ENCODE assay signal across 20 mouse cellular contexts in genomic region chr4:44310429-44310828, GRCm38 (mm10). TPM values are rescaled to one million over a fixed set of nuclear protein-coding genes. Genes with fewer than 3 reads are reported as not detected.
DNase-seq lines count a peak whose midpoint lies in the region; ATAC-seq and TF ChIP-seq lines count a peak whose summit lies in the region.
"Had no signal": no experiment of that assay in that cellular context is flagged by ENCODE, and none has a peak within 500 bp of the region (broad histone marks: within the 10 kb centered on the region; RNA-seq: fewer than 3 reads in every experiment).

No protein-coding gene starts in this region.

- no peak for DNase-seq in kidney, postnatal 0 days (ENCODE audit: low spot score)
- no peak for DNase-seq in kidney, postnatal 25 days
- DNase-seq in retina, embryonic 14.5 days (ENCODE audit: low spot score), result peak; percentile 5
- no peak for DNase-seq in retina, postnatal 1 day
- DNase-seq in NIH3T3 (ENCODE audit: low read depth), result peak; percentile 12
- DNase-seq in cerebellum, adult 9-10 months, result no peak
- DNase-seq: adrenal gland, adult 2 months; cerebellum, adult 9-11 months; gastrocnemius, adult 2 months; heart, postnatal 14 days; kidney, adult 11 months; left cerebral cortex, postnatal 4 days; liver; right cerebral cortex, postnatal 25 days had no signal

- ATAC-seq in kidney, postnatal 0 days (replicated peaks; ENCODE audit: low FRiP score, low read depth), result no peak
- ATAC-seq in heart, embryonic 11.5 days (replicated peaks; ENCODE audit: insufficient number of reproducible peaks, low FRiP score, low TSS enrichment), result no peak
- ATAC-seq: forebrain, embryonic 16.5 days had no signal

- peak; percentile 26; the same call in 1 of the 2 replicates for TF ChIP-seq CTCF in kidney, postnatal 0 days (IDR thresholded peaks at IDR 0.05; ENCODE audit: low read depth)

- 82% methylated on average over 4 of the region's 4 CpGs for WGBS in kidney, postnatal 0 days
- WGBS in heart, embryonic 11.5 days (ENCODE audit: insufficient replicate concordance), result 89% methylated on average over 4 of the region's 4 CpGs

- H3K27ac ChIP-seq in kidney, postnatal 0 days, result no peak overlapping the region
- no peak overlapping the region for H3K27ac ChIP-seq in heart, embryonic 11.5 days (ENCODE audit: low read depth, low read length)
- H3K27ac ChIP-seq: embryonic facial prominence, embryonic 13.5 days; gastrocnemius, adult 2 months; hindbrain, embryonic 12.5 days; neural tube, embryonic 13.5 days had no signal

- H3K4me2 ChIP-seq in kidney, postnatal 0 days (ENCODE audit: low read length), result no peak overlapping the region
- H3K4me2 ChIP-seq in heart, embryonic 11.5 days, result no peak overlapping the region
- H3K4me2 ChIP-seq: embryonic facial prominence, embryonic 13.5 days; heart, embryonic 12.5 days; hindbrain, embryonic 12.5 days; neural tube, embryonic 13.5 days had no signal

- no peaks in the 10 kb centered on the region for H3K27me3 ChIP-seq in kidney, postnatal 0 days (ENCODE audit: insufficient read depth, low read length)
- H3K27me3 ChIP-seq in heart, embryonic 11.5 days (ENCODE audit: control insufficient read depth, insufficient read depth, low read length), result no peaks in the 10 kb centered on the region
- H3K27me3 ChIP-seq: embryonic facial prominence, embryonic 13.5 days; heart, embryonic 12.5 days; hindbrain, embryonic 12.5 days; neural tube, embryonic 13.5 days had no signal

- H3K36me3 ChIP-seq in kidney, postnatal 0 days (ENCODE audit: insufficient read depth, low read length), result peaks cover 16% of the 10 kb centered on the region; the same call in 1 of the 2 replicates
- H3K36me3 ChIP-seq in heart, embryonic 11.5 days (ENCODE audit: control insufficient read depth, insufficient read depth, low read length), result 0 out of 2 replicates have a peak, but pooled peaks cover 2% of the 10 kb centered on the region
- H3K36me3 ChIP-seq: neural tube, embryonic 13.5 days had no signal

- no peaks in the 10 kb centered on the region for H3K4me1 ChIP-seq in kidney, postnatal 0 days (replicated peaks; ENCODE audit: insufficient read depth, low read length)
- H3K4me1 ChIP-seq in heart, embryonic 11.5 days (ENCODE audit: control insufficient read depth, insufficient read depth, low read length), result no peaks in the 10 kb centered on the region
- H3K4me1 ChIP-seq: embryonic facial prominence, embryonic 13.5 days; heart, embryonic 12.5 days; hindbrain, embryonic 12.5 days; neural tube, embryonic 13.5 days had no signal

- no peaks in the 10 kb centered on the region for H3K9me3 ChIP-seq in kidney, postnatal 0 days (replicated peaks; ENCODE audit: low read length)
- H3K9me3 ChIP-seq in heart, embryonic 11.5 days (replicated peaks; ENCODE audit: control insufficient read depth, low read length), result no peaks in the 10 kb centered on the region
- H3K9me3 ChIP-seq: embryonic facial prominence, embryonic 13.5 days; heart, embryonic 12.5 days; hindbrain, embryonic 12.5 days; neural tube, embryonic 13.5 days had no signal

- H3K9ac ChIP-seq in kidney, postnatal 0 days (ENCODE audit: low read depth, low read length), result no peak overlapping the region
- H3K9ac ChIP-seq in heart, embryonic 11.5 days (ENCODE audit: low read depth, low read length), result no peak overlapping the region
- H3K9ac ChIP-seq: embryonic facial prominence, embryonic 13.5 days; heart, embryonic 12.5 days; hindbrain, embryonic 12.5 days; neural tube, embryonic 13.5 days had no signal

- no peak overlapping the region for H3K4me3 ChIP-seq in kidney, postnatal 0 days (replicated peaks; ENCODE audit: low read depth, low read length)
- H3K4me3 ChIP-seq in heart, embryonic 11.5 days (ENCODE audit: low read depth, low read length), result no peak overlapping the region
- H3K4me3 ChIP-seq: embryonic facial prominence, embryonic 13.5 days; gastrocnemius, adult 2 months; heart, embryonic 12.5 days; hindbrain, embryonic 12.5 days; neural tube, embryonic 13.5 days had no signal

RNA-seq across cellular contexts. Expression of gene Melk, which starts 9.8 kb away (rescaled TPM):
- polyA plus RNA-seq in kidney, postnatal 0 days (2015; fragmentation: Nextera tagmentation; extraction: Ambion mirVana), result 16.5 and 21.2 TPM in 2 replicates
- polyA plus RNA-seq in heart, embryonic 11.5 days (2014; fragmentation: Nextera tagmentation; extraction: Ambion mirVana), result 29.4 and 29.8 TPM in 2 replicates

Comparison
In these comparisons a context has a peak if more than half of its experiments do, and no peak if none do; other contexts are left out.
1. DNase-seq: peak in retina, embryonic 14.5 days (single experiment) and NIH3T3 (single experiment); none in kidney, postnatal 0 days (single experiment), kidney, postnatal 25 days (0 of 2), retina, postnatal 1 day (single experiment) and cerebellum, adult 9-10 months (single experiment).